Mouse (Mus musculus) lung, postnatal 0 days (tissue): Measurements from ENCODE around the gene Prss2. TPM values are rescaled to one million over a fixed set of nuclear protein-coding genes. Genes with fewer than 3 reads are reported as not detected.
"Not testable (repeated sequence)": the region's sequence is repeated elsewhere in the genome, so short reads cannot be mapped to it uniquely, and the experiment has no call there.

Source experiments
- ATAC-seq: fragments of 200-750 bp; cut with Nextera tagmentation; 2 replicates; pipeline ENCODE4 v1.8.0; 2017; ENCODE audit warnings: moderate library complexity
- DNase-seq: peaks from one replicate; pipeline ENCODE4 v3.0.0-alpha.2; 2016; ENCODE audit warnings: low spot score
- H3K27ac ChIP-seq: fragments of 300-500 bp; sonication (generic); 2 replicates; pipeline ENCODE4 v1.5.1; 2014; ENCODE audit warnings: antibody characterized with exemption, mild to moderate bottlenecking, low read length, mixed read lengths
- H3K27me3 ChIP-seq: fragments of 300-500 bp; sonication (generic); replicated peaks from 2 replicates; pipeline ENCODE4 v1.6.1; 2014; ENCODE audit warnings: low read length, mixed read lengths; ENCODE audit not compliant: insufficient read depth
- H3K36me3 ChIP-seq: fragments of 300-500 bp; sonication (generic); 2 replicates; pipeline ENCODE4 v1.6.1; 2014; ENCODE audit warnings: low read length, mixed read lengths; ENCODE audit not compliant: insufficient read depth
- H3K4me1 ChIP-seq: fragments of 300-500 bp; sonication (generic); 2 replicates; pipeline ENCODE4 v1.6.1; 2014; ENCODE audit warnings: antibody characterized with exemption, low read depth, low read length, mixed read lengths; ENCODE audit not compliant: insufficient read depth
- H3K4me2 ChIP-seq: fragments of 300-500 bp; sonication (generic); replicated peaks from 2 replicates; pipeline ENCODE4 v1.6.1; 2014; ENCODE audit warnings: low read depth, mild to moderate bottlenecking, low read length, moderate library complexity, mixed read lengths
- H3K4me3 ChIP-seq: fragments of 300-500 bp; sonication (generic); 2 replicates; pipeline ENCODE4 v1.5.1; 2014; ENCODE audit warnings: low read depth, low read length
- H3K9ac ChIP-seq: fragments of 300-500 bp; sonication (generic); replicated peaks from 2 replicates; pipeline ENCODE4 v1.6.1; 2014; ENCODE audit warnings: low read depth, mild to moderate bottlenecking
- H3K9me3 ChIP-seq: fragments of 300-500 bp; sonication (generic); 2 replicates; pipeline ENCODE4 v1.6.1; 2016; ENCODE audit warnings: low read length, mixed read lengths
- CTCF ChIP-seq: IDR thresholded peaks from 2 replicates; pipeline ENCODE4 v1.5.1; 2016; ENCODE audit warnings: antibody characterized with exemption, mild to moderate bottlenecking
- EP300 ChIP-seq: IDR thresholded peaks from 2 replicates; pipeline ENCODE4 v1.6.1; 2016; ENCODE audit warnings: antibody characterized with exemption, mild to moderate bottlenecking, control low read depth
- WGBS: fragments of 180-500 bp; shearing (Covaris S2); extraction: QIAGEN DNeasy Blood & Tissue Kit; methylation state at CpG from one replicate; pipeline ENCODE4 v1.1.7; 2014; 5-methylcytosine and 5-hydroxymethylcytosine counted together
- polyA plus RNA-seq: library from polyadenylated mRNA; unstranded; fragments of >200 nt; fragmentation: Nextera tagmentation; extraction: Ambion mirVana; gene quantifications from 2 replicates; pipeline ENCODE4 v1.2.1, GENCODE M21; 2015

Prss2 gene
- polyA plus RNA-seq, 1 experiment from 2014 or later: not detected

DNA sequence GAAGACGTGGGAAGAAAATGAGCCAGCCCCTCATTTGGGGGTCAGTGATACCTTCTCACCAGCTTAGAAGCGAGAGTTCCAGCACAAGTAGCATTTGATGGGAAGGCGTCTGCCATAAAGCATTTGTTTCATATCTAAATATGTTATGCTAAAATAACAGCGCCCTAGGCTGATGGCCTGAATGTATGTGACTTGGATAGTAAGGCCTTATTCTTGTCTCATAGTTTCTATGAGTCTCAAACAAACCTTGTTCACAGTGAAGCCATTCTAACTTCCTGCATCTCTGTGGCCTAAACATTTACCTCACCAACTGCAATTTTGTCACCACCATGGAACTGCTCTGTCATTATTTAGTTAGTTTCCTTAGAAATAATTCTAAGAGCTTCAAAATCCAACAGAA is 41.0 kb downstream of the Prss2 start:
- Histone ChIP-seq H3K36me3 (no peaks in the 10 kb centered on the region), H3K4me2 (peak overlapping the region; percentile 19; the same call in 1 of the 2 replicates), H3K27ac (no peak overlapping the region), H3K9ac (no peak overlapping the region), H3K9me3 (no peaks in the 10 kb centered on the region), H3K27me3 (no peaks in the 10 kb centered on the region), H3K4me1 (no peaks in the 10 kb centered on the region), H3K4me3 (no peak overlapping the region)
- whole genome bisulfite sequencing: 89% methylated on average over 4 of the region's 4 CpGs
- DNase-seq (no peak), ATAC-seq (no peak)
- TF ChIP-seq CTCF (no peak), EP300 (no peak)

DNA sequence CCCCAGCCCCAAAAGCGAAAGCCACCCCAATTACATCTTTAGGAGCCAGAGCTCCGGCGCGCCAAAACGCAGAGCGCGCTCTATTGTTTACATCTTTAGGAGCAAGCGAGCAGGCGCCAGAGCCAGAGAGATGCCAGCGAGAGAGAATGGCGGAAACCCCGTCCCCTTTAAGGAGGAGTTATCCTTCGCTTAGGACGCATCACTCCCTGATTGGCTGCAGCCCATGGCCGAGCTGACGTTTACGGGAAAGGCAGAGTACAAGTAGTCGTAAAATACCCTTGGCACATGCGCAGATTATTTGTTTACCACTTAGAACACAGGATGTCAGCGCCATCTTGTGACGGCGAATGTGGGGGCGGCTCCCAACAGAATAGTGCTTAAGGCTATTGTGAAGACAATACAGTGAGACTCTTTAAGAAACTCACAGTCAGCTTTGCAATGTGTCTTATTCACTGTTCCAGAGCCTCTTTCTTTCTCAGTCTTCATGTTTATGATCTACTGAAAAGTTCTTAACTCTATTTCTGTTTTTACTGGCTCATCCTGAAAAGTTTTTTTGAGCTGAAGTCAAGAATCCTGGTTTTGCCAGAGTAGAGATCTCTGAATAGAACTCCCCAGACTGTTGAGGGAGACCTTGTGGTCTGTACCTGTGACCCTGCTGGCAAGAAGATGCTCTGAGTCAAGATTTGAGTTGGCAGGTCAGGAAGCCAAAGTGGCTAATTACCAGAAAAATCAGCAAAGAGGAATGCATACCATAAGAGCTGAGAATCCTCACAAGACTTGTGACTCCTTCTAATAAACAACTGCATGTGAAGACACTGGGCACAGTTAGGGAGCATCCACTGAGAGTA is 41.7 kb downstream of the Prss2 start:
- DNase-seq (peak; percentile 27), ATAC-seq (peak; percentile 43)
- H3K27me3 ChIP-seq, H3K4me2 ChIP-seq, H3K9ac ChIP-seq, H3K4me1 ChIP-seq, H3K27ac ChIP-seq, H3K9me3 ChIP-seq, H3K36me3 ChIP-seq, H3K4me3 ChIP-seq: not testable (repeated sequence)
- WGBS: 50% methylated on average over 4 of the region's 23 CpGs

DNA sequence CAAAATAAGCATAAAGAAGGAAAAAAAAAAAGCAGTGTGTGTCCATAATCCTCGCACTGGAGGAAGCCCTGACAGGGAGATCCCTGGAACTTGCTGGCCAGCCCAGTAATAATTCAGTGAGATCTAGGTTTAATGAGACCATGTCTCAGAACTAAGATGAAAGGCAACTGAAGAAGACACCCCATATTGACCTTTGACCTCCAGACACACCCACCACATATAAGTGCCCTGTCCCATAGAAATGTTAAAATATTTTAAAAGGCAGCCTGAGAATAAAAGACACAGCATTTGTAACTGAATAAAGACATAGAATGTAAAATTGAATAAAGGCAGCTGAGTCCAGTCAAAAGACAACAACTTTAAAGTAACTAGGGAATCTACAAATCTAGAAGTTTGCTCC is 43.7 kb downstream of the Prss2 start:
- H3K27me3 ChIP-seq: no peaks in the 10 kb centered on the region
- H3K36me3 ChIP-seq: no peaks in the 10 kb centered on the region
- 86% methylated on average over 1 of the region's 1 CpGs for WGBS
- no peaks in the 10 kb centered on the region for H3K9me3 ChIP-seq
- H3K4me1 ChIP-seq: no peaks in the 10 kb centered on the region
- H3K4me2 ChIP-seq: no peak overlapping the region
- DNase-seq (no peak), ATAC-seq (no peak)
- no peak overlapping the region for H3K4me3 ChIP-seq
- H3K9ac ChIP-seq: no peak overlapping the region
- TF ChIP-seq CTCF (no peak), EP300 (no peak)
- no peak overlapping the region for H3K27ac ChIP-seq

DNA sequence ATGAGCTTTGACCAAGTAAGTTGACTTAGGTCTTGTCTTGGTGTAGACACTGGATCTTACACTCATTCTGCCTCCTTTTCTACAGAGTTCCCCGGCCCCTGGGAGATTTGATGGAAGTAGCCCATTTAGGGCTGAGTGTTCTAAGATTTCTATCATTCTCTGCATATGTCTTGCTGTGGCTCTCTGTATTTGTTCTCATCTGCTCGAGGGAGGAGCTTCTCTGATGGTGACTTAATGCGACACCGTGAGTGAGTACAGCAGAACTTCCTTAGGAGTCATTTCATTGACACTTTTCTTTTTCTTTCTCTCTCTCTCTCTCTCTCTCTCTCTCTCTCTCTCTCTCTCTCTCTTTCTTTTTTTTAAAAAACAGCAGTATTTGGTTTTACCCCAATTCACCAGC is 45.4 kb downstream of the Prss2 start:
- DNase-seq (no peak), ATAC-seq (no peak)
- no peaks in the 10 kb centered on the region for H3K9me3 ChIP-seq
- no peak for TF ChIP-seq EP300
- no peak for TF ChIP-seq CTCF
- H3K4me3 ChIP-seq: no peak overlapping the region
- H3K4me2 ChIP-seq: no peak overlapping the region
- 84% methylated on average over 4 of the region's 4 CpGs for WGBS
- H3K4me1 ChIP-seq: no peaks in the 10 kb centered on the region
- H3K27ac ChIP-seq: no peak overlapping the region
- no peaks in the 10 kb centered on the region for H3K27me3 ChIP-seq
- no peak overlapping the region for H3K9ac ChIP-seq
- H3K36me3 ChIP-seq: no peaks in the 10 kb centered on the region

DNA sequence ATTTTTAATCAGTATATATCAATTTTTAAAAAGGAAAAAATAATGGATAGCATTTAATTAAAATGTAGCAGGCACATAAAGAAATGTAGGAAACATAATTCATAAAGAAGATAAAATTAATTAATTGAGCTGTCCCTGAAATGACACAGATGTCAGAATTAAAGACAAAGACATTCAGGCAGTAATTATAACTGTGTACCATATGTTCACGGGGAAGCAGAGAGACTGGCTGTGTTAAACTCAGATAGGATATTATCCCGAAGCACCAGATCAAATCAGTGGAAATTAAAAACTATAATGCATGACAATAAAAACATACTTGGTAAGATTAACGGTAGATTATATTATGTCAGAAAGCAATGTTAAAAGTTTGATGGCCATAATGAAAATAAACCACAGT is 47.5 kb downstream of the Prss2 start:
- ATAC-seq: no peak
- DNase-seq: no peak

More for the DNA sequence above, 47.5 kb downstream of the Prss2 start:
- H3K9me3 ChIP-seq: no peaks in the 10 kb centered on the region
- H3K9ac ChIP-seq: no peak overlapping the region
- no peaks in the 10 kb centered on the region for H3K36me3 ChIP-seq
- H3K4me3 ChIP-seq: no peak overlapping the region
- no peak overlapping the region for H3K27ac ChIP-seq
- no peaks in the 10 kb centered on the region for H3K27me3 ChIP-seq
- 80% methylated on average over 3 of the region's 3 CpGs for WGBS
- no peaks in the 10 kb centered on the region for H3K4me1 ChIP-seq
- H3K4me2 ChIP-seq: no peak overlapping the region
- TF ChIP-seq CTCF (no peak), EP300 (no peak)

Other genes starting within 250 kb of the Prss2 start
- not detected in 2 replicates for gene Try4, start 219.5 kb upstream of the Prss2 start, polyA plus RNA-seq
- gene Try5, start 204.9 kb upstream of the Prss2 start, polyA plus RNA-seq: not detected in 2 replicates
- gene Try10, start 167.7 kb upstream of the Prss2 start, polyA plus RNA-seq: not detected in 2 replicates
- gene Prss3, start 144.1 kb upstream of the Prss2 start, polyA plus RNA-seq: not detected in 2 replicates
- gene Gm5771, start 129.4 kb upstream of the Prss2 start, polyA plus RNA-seq: not detected in 2 replicates
- gene Gm10334, start 75.6 kb upstream of the Prss2 start, polyA plus RNA-seq: not detected in 2 replicates
- not detected in 2 replicates for gene Prss1, start 62.9 kb upstream of the Prss2 start, polyA plus RNA-seq
- gene Ephb6, start 83.7 kb downstream of the Prss2 start, polyA plus RNA-seq: 5.5 and 6.2 TPM in 2 replicates
- gene Trpv6, start 114.6 kb downstream of the Prss2 start, polyA plus RNA-seq: 12.4 and 17.8 TPM in 2 replicates
- gene Trpv5, start 159.0 kb downstream of the Prss2 start, polyA plus RNA-seq: not detected in 2 replicates
- gene Llcfc1, start 162.6 kb downstream of the Prss2 start, polyA plus RNA-seq: not detected in 2 replicates
- 1.1 and 1.6 TPM in 2 replicates for gene Kel, start 182.6 kb downstream of the Prss2 start, polyA plus RNA-seq